Mouse (Mus musculus): ENCODE measurements around the gene Ppp1r16b.

The Ppp1r16b gene

DNA sequence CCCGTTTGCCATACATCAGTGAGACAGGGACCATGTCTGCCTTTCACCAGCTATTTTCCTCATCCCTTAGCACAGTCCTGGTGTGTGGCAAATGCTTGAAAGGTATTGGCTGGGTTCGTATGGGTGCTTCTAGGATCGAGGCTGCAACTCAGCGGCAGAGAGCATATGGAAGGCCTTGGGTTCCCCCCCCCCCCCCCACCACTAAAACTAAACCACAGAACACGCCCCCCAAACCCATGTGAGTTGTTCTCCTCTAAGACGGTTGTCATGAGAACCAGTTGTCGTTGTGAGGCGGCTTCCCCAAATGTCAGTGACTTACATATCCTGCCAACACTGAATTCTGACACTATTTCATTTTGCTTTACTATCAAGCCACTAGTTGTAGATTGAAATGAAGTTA is 24.9 kb downstream of the Ppp1r16b start:
- no peak for DNase-seq (ENCODE audit: low spot score in 2 of 2)

DNA sequence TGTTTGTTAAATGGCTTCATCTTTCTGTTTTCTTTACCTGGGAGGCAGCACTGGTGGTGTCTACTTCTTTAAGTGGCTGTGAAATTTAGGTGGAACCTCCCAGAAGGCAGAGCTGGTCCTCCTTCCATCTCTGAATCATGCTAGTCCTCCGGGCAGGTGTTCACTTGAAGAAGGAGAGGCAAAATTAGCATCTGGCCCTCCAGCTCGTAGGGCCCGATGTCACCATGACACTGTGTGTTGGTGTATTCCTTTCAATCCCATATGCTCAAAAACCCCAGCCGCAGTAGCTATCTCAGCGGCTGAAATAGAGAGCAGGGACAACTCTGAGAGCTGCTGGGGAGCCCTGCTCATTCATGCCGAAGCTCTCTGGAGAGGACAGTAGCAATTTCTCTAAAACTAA is 27.0 kb downstream of the Ppp1r16b start:
- no peak for DNase-seq (ENCODE audit: low spot score in 2 of 2)

DNA sequence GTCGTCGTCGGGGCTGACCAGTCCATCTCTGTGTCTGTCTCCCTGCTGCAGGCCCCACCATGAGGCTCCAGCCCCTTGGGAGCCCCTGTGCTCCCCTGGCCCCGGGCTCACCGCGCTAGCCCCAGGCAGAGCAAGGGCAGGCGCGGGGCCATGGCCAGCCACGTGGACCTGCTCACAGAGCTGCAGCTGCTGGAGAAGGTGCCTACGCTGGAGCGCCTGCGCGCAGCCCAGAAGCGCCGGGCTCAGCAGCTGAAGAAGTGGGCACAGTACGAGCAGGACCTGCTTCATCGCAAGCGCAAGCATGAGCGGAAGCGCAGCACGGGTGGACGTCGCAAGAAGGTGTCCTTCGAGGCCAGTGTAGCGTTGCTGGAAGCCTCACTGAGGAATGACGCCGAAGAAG is 30.6 kb downstream of the Ppp1r16b start:
- DNase-seq (ENCODE audit: low spot score in 2 of 2), result no peak

DNA sequence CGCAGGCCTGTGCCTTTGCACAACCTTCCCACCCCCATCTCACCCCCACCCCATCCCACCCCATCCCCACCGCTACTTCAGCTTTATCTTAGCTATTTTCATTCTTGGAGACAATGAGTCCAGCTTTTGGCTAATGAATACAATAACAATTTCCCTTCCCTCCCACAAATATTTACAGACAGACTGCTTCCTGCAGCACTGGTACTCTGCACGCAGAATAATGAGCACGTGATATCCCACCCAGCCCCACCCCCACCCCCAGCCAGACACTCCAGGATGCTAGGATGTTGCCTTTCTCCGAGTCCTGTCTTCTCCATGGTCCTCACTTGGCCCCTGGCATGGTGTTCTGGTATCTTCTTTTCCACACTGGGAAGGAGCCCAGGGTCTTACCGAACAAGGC is 31.3 kb downstream of the Ppp1r16b start:
- peak in 1 of 2 experiments; percentile 70 for DNase-seq (ENCODE audit: low spot score in 2 of 2)

DNA sequence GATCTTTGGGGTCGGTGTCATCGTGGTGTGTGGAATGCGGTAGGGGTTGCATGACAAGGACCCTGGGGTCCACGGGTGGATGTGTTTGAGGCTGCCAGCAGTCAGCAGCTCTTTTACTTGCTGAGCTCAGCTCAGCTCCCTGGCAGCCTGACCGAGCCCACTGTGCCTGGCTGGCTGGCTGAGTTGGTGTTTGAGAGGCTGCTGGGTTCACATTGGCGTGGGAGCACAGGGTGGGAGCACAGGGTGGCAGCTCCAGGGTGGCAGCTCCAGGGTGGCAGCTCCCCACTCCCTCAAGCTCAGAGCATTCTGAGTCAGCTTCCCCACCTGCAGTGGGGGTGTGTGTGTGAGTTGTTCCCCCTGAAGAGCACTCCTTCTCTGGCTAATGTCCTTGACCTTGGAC is 34.7 kb downstream of the Ppp1r16b start:
- no peak for DNase-seq (ENCODE audit: low spot score in 2 of 2)

DNA sequence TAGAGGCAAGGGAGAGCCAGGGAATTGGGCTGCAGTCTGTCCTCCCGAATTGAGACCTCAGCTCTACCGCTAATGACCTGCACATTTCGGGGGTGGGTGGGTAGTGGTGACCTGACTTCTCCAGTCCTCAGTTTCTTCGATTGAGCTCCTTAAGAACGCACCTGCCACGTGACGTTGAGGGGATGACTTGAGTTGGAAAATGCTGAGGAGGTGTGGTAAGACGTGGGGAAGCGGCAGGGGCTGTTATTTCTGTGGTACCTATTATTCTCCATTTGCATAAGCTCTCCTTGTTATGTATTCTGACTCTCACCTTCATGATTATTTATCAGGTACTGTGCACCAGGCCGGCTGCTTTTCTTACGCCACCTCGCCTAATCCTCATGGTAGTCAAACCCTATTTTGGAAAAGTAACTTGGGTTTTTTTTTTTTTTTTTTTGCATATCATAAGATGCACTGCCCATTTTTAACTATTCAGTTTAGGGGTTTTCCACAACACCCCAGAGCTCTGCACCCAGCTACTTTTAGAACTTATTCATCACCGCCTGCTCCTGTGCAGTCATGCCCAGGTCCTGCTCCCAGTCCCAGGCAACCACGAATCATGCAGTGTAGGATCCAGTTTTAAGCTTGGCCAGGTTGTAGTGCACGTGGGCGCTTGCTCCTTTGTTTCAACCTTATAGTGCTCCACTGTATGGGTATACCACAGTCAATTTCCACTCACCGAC is 35.5 kb downstream of the Ppp1r16b start:
- DNase-seq (ENCODE audit: low spot score in 2 of 2), result no peak

DNA sequence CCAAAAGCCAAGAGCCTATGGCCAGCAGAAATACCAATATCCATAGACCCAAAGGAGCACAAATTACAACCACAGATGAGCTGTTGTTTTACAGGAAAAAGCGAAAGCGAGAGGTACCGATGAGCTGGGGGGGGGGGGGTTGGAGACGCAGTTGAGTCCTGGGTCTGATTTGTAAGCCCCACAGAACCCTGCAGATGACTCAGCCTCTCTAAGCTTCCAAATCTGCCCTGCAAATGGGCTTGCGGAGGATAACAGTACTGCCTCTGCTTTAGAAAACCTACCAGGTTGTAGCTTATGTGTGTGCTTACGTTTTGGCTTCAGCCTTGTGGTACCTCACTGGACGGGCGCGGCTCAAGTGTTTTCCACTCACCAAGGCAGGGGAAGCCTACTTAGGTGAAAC is 36.3 kb downstream of the Ppp1r16b start:
- no peak for DNase-seq (ENCODE audit: low spot score in 2 of 2)

DNA sequence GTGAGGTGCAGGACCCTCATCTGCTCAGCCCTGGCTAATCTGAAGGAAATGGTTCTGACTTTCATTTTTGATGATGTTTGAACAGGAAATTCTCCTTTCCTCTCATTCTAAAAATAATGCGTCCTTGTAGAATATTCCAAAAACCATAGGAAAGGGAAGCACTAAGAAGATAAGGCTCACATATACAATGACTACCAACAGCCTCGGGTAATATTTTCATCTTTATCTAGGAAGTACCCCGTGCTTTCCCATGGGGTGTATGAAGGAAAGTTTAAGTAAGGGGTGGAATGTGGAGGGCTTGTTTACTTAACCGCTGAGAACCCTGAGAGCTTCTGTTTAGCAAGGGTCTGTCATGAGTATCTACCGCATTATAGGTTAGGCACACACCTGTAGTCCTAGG is 37.0 kb downstream of the Ppp1r16b start:
- DNase-seq (ENCODE audit: low spot score in 2 of 2), result no peak

DNA sequence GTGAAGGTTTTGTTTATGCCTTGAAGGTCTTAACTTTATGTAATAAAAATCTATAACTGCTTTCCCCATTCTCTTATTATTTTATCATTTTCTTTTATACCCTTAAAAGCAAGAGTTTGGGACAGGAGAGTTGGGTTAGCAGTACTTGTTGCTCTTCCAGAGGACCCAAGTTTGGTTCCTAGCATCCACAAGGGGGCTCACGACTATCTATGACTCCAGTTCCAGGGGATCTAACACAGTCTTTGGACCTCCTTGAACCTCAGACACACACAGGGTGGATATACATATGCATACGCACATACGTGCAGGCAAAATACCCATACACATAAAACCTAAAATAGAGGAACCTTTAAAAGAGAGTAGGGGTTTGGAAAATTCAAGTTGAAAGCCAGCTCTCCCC is 39.5 kb downstream of the Ppp1r16b start:
- DNase-seq (ENCODE audit: low spot score in 2 of 2), result no peak

DNA sequence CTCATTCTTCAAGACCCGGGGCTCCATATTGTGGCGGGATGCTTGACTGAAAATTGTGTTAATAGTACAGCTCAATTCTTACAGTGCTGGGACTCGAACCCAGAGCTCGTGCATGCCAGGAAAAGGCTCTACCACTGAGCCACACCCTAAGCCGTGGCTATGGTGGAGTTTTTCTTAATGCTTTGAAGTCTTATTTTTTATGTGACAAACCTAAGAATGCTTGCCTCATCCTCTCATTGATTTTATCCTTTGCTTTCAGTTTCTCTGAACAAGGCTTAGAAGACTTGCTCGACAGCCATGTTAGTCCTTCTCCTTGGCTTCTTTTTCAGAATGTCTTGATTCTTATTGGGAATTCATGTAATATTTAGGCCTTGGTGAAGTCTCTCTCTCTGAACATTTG is 40.3 kb downstream of the Ppp1r16b start:
- DNase-seq (ENCODE audit: low spot score in 2 of 2), result no peak

DNA sequence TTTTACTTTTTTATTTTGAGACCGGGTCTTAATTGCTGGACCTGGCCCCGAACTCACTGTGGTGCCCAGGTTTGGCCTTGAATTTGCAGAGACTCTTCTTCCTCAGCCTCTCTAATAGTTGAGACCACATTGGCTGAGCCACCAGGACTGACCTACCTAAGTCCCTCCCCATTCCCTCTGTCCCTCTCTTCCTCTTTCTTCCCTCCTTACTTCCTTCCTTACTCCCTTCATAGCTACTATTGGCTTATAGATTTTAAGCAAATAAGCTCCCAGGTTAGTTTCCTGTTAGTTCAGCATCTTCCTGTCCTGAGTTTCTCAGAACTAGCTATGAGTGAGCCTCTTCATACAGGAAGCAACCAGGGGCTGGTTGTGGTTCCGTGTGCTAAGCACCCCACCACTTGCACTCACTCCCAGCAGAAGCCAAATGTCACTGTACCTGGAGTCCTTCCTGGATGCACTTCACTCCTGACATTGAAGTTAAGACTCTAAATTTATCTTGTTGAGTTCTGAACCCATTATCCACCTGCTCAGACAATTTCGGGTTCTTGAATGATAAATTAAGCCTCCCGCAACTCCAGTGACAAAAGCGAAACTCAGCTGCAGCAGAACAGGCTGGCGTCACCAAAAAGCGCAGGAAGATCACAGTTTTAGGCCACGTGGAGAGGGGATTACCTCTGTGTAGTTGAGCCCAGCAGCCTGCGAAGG is 41.7 kb downstream of the Ppp1r16b start:
- DNase-seq (ENCODE audit: low spot score in 2 of 2), result no peak

DNA sequence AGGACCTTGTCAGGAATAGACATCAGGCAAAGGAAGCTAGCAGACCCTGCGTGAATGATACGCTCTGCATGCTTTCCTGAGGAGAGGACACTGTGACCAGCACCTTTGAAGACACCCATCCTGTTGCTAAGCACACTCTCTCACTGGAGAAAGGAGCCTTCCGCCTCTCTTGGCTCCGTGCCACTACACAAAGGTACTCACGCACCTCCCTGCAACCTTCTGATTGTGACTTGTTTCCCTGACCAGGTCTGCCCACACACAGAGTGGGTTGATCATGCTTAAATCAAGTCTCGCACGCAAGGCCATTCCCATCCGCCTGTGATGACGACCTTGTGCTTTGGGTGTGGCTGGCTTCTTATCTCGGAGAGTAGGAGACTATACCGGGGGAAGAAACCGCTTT is 42.9 kb downstream of the Ppp1r16b start:
- no peak for DNase-seq (ENCODE audit: low spot score in 2 of 2)

DNA sequence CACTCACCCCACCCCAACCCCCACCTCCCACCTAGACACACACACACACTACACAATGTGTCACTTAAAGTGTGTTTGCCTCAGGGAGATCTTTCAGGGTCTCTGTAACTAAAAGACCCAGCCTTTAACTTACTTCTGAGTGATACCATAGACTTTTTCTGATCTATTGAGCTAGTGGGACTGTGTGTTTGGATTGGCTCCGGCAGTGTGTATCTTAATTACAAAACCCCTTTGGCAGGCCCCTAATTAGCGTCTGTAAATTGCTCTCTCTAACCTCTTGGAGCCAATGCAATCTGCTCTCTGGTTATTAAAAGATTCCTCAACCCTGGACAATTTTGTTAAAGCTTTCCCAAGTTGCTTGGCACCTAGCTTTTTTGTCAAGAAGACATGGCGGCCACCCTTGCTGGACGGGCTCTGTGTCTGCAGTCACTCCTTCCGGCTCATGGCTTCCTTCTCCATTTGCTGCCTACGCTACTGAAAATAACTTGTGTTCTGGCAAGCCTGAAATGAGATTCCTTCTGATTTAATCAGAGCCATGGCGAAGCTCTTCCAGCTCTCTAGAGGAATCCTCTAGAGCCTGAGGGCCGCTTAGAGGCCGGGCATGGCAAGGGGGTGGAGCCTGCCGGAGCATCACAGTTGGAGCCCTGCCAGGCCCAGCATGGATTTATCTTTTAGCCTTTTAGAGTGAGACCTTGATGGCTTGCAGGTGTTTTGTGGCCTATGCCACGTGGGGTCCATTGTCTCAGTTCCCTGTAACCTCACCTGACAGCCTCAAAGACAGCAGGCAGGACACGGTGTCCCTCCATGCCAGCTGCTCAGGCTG is 46.9 kb downstream of the Ppp1r16b start:
- DNase-seq (ENCODE audit: low spot score in 2 of 2), result no peak

DNA sequence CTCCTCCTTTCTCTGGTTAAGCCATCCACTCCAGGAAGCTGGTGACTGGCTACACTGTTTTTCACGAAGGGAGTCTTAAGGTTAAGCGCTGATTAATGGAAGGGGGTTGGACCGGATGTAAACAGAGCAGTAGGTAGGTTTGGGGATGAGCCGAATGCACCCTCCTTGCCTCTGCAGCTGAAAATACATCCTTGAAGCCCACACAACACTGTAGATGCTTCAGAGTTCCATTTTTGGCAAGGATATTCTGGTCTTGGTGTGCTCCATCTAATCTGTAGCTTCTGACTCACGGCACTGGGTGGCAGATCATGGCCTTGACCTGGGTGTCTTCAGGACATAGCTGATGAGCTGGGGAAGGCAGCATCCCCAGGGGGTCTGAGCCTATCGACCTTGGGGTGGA is 49.6 kb downstream of the Ppp1r16b start:
- no peak for DNase-seq (ENCODE audit: low spot score in 2 of 2)

DNA sequence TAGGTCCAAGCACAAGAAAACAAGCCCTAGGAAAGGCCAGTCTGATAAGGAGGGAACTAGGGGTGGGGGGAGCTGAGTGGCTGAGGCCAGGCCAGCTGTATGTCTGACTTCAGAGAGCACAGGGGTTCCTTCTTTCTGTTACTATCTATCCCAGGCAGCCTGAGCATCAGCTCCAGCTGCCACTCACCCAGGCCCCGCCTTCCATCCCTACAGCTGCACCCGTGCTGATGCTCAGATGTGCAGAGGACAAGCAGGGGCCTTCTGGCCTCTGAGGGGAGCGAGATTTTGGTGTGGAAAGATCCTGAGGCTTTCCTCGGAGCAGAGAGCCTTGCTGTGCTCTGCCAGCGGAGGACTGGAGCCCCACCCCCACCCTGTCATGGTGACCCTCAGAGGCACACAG is 50.9 kb downstream of the Ppp1r16b start:
- no peak for DNase-seq (ENCODE audit: low spot score in 2 of 2)

DNA sequence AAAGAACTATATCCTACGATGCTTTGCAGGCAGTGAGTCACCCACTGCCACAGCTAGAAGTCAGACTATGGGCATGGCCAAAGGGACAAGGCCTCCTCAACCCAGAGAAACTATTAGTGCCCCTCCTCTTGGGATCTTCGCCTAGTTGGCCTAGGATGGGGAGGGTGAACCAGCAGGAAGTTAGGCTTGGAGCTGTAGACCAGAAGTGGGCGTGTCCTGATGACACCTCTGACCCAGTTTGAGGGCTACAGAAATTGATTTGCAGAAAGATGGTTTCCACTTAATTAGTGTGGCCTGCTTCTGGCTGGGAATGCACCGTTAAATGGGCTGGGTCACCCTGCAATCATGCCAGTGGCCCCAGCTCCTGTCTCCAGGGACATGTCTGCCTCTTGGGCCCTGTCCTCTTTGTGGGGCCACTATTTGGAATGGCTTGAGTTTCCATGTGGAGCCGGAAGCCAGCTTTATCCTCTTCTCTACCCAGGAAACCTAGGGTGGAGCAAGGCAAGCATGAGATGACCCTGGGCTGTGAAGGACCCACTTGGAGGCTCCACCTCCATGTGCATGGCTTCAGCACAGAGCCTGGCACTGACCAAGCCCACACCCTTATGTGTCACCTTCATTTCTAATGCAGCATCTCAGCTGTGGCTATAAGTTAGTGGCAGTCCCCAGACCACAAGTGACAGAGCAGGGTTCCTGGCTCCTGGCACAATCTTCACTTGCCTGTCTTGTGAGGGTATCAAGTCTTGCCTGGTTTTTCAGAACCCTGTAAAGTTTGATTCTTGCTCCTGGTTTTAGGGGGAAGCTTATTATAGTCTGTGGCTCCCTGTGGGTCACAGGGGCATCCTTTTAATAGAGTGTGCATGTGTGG is 52.6 kb downstream of the Ppp1r16b start:
- no peak for DNase-seq (ENCODE audit: low spot score in 2 of 2)

DNA sequence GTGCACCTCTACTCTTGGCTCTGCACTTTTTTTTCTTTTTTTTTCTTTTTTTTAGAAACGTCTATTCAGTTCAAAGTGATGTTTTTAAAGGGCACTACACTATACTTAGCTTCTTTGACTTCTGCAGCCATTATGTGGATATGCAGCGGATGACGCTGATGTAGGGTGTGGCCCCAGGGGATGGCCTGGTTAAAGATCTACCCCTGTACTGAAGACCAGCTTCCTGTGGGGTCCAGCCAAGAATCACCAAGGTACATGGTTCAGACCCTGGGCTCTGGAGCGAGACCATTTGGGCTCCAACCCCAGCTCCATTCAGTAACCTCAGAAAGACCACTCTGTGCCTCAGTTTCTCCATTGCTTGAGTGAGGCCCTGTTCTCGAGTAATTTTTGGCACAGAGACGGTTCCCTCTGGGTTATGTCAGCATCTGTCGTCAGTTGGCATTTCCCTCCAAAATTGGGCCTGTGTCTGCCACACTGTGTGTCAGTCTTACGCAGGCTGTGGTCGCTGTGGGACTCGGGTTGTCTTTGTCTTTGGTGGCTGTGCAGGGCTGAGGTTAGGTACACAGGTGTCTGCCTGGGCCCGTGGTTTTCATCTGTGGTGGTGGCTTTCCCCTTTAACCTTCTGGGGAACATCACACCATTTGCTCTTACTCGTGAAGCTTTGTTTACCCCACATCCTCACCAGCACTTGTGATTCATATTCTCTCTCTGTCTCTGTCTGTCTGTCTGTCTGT is 53.8 kb downstream of the Ppp1r16b start:
- no peak for DNase-seq (ENCODE audit: low spot score in 2 of 2)

DNA sequence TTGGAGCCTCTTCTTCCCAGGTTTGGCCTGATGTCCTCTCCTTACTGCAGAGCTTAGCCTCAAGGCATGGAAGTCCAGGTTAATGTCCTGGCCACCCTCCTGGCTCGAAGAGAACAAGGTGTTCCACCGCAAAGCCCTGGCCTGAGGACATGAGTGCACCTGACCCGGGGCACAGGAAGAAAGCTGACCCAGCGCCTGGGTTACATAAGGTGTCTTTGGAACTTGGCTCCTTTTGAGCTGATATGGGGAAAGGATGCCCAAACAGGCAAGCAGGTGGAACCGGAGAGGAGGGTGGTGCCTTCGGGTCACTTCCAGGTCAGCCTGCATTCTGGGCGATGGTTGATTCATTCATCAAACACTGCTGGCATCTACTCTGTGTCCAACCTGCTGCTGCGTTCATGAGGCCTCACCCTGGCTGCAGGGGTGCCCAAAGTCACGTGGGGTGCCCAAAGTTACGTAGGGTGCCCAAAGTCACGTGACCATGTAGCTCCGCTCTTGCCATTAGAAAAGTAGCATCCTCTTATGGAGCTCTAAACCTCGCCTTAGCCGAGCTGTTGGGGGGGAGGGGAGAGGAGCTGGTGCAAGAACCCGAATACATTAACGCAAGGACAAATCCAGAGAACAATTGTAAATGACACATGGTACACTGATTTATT is 55.6 kb downstream of the Ppp1r16b start:
- no peak for DNase-seq (ENCODE audit: low spot score in 2 of 2)

DNA sequence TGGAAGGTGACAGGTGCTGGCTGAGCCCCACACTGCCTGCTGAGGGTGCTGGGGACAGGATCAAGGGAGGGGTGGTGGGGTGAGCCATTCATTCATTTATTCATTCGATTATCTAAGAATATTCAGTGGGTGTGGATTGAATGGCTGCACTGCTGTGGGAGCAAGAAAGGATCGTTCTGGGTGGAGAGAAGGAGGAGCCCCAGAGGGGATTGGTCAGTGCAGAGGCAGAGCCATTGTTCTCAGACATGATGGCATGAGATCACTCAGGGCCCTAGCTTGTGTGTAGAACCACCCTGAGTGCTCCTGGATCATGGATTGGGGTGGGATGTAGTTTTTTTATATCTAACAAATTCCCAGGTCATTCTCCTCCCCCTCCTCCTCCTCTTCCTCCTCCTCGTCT is 56.3 kb downstream of the Ppp1r16b start:
- DNase-seq (ENCODE audit: low spot score in 2 of 2), result no peak

DNA sequence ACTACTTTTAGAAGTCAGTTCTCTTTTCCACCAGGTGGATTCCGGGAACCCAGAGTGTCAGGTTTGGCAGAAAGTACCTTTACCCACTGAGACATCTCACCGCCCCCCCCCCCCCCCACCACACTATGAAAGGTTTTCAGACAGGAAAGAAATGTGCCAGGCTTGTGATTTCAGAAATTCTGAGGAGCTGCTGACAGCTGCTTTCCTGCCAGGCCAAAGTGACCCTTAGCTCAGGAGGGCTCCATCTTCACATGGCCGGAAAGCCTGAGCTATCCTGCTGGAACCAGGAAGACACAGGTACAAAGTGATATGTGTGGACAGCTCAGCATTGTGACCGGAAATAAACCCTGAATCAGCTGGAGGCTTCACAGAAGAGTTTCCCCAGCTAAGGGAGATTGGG is 56.9 kb downstream of the Ppp1r16b start:
- DNase-seq (ENCODE audit: low spot score in 2 of 2), result no peak
